Mouse (Mus musculus): ENCODE measurements around the gene Hist1h4d.
A peak's percentile ranks its signal among the peaks of the same experiment; 100 is the strongest.
"Not testable (repeated sequence)": the region's sequence is repeated elsewhere in the genome, so short reads cannot be mapped to it uniquely, and the experiment has no call there.

The Hist1h4d gene

DNA sequence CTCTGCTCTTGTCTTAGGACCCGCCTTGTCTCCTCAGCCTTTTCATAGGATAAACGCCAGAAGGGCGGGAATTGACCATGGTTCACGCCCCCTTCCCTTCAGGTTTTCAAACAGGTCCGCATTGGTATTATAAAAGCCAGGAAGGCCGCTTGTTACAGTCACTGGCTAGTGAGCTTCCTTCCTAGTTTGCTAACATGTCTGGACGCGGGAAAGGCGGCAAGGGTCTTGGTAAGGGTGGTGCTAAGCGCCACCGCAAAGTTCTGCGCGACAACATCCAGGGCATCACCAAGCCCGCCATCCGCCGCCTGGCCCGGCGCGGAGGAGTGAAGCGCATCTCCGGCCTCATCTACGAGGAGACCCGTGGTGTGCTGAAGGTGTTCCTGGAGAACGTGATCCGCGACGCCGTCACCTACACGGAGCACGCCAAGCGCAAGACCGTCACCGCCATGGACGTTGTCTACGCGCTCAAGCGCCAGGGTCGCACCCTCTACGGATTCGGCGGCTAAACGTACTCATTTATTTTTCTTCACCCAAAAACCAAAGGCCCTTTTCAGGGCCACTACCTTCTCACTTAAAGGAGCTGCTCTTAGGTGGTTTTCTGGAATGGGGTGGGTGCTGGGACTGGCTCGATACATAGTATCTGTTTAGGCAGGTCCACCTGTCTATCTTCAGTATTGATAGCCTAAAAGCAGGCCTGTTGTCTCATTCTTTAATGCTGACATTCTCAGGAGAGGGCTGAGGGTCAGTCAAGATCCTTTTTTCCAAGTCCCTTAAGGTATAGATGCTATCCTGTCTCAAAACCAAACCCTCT, at the start of gene Hist1h4d:
TSS of gene Hist1h4d (plus strand) at position 191 of the 811 bp plus-strand sequence.
- peak; percentile 93 to 98 for DNase-seq

DNA sequence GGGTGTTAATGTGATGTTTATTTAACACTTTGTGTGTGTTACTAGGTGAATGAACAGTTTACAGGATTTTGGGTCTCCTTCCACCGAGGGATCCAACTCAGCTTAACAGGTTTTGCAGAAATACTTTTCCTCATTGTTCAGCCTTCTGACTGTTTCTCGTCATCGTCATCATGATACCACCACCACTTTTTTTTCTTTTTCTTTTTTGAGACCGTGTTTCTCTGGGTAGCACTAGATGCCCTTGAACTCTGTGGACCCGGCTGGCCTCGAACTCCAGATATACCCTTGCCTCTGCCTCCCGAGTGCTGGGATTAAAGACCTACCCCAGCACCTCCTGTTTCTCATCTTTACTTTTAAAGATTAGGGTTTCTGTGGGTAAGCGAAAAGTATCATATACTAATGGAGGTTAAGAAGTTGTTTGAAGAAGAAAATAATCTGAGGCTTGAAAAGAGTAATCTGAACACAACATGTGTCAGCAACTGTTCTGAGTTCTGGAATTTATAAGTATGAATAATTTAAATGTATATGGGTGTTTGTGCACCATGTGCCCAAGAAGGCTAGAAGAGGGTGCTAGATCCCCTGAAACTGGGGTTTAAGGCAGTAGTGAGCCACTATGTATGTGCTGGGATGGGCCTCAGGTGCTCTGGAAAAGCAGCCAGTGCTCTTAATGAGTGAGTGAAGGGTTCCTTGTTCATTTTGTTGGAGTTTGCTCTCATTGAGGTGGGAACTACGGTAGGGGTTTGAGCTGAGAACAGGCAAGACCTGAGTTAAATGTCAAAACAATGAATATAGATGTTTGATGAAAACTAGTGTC, 48.9 kb upstream of the Hist1h4d start:
- DNase-seq = no peak

DNA sequence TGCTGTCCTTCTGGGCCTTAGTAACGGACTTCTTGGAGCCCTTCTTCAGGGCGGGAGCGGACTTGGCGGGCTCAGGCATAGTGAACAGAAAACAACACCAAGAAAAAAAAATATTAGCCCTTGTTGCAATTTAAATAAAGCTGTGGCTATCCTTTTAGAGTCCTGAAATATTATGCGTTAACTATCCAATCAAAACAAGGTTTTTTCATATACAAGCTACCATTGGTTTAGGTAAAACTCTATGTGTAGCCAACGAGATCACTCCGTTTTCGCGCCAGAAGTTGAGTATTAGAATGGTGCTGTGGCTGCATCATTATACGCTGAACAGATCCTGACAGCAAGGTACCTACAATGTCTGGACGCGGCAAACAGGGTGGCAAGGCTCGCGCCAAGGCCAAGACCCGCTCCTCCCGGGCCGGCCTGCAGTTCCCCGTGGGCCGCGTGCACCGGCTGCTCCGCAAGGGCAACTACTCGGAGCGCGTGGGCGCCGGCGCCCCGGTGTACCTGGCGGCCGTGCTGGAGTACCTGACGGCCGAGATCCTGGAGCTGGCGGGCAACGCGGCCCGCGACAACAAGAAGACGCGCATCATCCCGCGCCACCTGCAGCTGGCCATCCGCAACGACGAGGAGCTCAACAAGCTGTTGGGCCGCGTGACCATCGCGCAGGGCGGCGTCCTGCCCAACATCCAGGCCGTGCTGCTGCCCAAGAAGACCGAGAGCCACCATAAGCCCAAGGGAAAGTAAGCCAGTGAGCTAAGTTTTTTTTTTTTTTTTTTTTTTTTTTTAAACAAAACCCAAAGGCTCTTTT, 47.6 kb upstream of the Hist1h4d start, which contains the start of gene Hist1h2af:
TSS of gene Hist1h2af (plus strand) at position 347 of the 808 bp plus-strand sequence.
- DNase-seq = peak; percentile 70 to 75

DNA sequence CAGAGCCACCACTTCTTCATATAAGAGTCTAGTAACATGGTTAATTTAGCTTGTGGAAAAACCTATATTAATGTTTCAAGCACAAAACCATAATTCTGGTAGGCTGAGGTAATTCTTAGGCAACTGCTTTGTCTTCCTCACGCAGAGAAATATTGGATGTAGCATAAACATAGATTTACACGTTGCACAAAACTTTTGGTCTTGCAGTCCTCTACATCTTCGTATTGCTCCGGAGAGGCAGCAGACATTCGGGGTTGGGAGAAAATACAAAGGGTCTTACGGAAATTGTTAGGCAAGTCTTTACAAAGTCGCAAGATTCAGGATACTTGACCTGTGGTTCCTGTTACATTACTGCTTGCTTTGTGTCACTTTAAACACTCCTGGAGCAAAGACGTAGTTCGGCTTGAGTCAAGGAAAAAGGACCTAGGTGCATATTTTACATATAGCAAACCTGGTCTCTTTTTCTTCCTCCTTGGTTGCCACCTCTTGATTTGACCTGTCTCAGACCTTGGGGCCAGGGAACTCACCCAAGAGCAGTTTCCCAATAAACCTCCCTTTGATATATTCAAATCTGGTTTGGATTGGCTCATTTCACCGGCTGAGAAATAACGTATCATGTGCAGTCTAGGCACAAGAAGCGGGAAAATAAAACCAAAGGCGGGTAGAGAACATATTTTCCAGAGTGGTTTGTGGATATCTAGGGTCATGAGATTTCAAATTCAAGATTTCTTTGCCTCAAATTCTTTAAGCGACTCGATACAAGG, 46.8 kb upstream of the Hist1h4d start:
- no peak for DNase-seq

DNA sequence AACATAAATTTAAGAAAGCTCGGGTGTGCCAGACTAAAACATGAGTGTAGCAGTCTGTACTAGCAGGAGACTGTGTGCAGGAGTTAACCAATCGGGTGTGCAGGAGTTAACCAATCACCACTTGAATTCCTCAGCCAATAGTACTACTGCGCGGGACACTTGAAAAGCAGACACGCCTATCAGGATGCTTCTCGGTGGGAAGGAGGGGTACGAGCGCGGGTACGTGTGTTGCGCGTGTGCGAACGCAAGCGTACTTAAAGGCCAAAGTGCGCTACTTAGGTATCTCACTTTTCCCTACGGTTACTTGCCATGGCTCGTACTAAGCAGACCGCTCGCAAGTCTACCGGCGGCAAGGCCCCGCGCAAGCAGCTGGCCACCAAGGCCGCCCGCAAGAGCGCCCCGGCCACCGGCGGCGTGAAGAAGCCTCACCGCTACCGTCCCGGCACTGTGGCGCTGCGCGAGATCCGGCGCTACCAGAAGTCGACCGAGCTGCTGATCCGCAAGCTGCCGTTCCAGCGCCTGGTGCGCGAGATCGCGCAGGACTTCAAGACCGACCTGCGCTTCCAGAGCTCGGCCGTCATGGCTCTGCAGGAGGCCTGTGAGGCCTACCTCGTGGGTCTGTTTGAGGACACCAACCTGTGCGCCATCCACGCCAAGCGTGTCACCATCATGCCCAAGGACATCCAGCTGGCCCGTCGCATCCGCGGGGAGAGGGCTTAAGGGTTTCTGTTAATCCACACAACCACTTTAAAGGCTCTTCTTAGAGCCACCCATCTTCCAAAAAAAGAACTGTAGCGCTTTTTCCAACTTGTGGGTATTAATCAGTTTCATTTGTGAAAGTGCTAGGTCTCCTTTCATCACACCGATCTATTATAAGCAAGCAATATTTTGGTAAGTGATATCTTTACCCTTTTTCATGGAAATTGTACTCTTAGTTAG, 46.0 kb upstream of the Hist1h4d start, which contains the start of gene Hist1h3g:
TSS of gene Hist1h3g (plus strand) at position 286 of the 939 bp plus-strand sequence.
- DNase-seq = peak; percentile 91 to 93

DNA sequence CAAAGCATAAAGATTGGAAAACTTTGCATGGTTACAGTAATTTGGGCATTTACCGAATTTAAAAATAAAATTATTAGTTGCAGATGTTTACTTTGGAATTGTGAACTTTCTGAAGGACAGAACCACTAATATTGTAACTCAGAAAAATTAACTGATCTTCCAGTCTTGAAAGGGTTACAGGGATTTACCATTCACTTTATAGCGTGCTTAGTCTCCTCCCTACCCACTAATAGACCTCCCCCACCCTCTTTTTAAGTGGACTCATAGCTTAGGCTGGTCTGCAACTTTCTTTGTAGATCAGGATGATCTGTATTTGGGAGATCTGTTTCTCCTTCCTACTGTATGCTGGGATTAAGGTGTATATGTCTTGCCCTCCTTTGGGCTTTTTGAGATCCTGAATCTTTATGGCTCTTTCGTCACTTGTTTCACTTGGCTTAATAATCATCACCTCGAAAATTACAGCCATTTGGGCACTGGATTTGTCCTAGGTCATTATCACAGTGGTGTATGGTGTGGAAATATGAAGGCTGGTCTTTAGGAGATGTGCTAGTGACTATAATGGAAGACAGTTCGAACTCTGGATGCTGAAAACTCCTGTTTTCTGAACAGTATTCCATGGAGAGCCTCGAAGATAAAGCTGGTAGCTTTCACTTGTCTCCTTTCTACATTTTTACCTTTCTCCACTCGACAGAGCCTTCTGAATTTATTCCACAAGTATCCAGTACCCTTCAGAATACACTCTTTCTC, 45.1 kb upstream of the Hist1h4d start:
- DNase-seq = no peak

DNA sequence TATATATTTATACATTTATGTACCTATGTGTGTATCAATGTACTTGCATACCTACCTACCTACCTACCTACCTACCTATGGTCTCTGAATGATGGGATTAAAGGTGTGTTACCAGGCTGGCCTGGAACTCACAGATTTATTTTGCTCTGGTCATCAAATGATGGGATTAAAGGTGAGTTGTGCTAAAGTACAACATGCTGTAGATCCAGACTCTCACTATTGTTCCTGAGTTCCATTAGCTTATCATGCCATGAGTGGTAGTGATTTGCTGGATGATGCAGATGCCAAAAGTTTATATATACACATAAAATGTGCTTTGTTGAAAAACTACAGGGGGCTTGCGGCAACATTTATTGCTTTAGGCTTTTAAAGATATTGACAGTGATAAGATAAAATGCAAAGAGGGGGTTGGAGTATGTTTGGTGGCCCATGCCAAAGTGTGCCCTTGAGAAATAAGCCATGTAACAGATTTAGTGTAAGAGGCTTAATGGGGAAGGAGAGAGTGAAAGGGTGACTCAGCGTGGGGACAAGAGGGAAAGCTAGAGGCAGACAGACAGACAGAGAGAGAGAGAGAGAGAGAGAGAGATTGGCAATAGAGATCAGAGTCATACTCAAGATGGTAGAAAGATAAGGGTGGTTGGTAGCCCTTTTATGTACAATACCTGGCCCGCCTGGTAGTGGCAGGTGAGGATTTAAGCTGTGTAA, 44.2 kb upstream of the Hist1h4d start:
- no peak for DNase-seq

DNA sequence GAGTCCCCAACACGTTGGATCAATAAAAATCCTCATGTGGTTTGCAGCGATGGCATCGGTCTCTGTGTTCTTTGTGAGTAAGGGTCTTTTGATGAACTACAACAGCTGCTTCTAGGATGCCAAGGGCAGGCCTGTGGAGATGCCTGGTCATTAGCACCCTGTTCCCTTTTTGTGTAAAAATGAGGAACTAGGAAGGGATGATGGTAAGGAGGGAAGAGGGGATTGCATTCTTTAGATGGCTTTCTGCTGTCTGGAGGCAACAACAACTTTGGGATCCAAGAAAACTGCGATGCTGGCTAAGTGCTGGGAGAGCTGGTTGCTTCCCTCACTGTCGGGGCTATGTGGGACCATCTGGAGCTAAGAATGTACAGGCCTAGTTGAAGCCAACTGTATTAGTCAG, 43.1 kb upstream of the Hist1h4d start:
- DNase-seq = no peak

DNA sequence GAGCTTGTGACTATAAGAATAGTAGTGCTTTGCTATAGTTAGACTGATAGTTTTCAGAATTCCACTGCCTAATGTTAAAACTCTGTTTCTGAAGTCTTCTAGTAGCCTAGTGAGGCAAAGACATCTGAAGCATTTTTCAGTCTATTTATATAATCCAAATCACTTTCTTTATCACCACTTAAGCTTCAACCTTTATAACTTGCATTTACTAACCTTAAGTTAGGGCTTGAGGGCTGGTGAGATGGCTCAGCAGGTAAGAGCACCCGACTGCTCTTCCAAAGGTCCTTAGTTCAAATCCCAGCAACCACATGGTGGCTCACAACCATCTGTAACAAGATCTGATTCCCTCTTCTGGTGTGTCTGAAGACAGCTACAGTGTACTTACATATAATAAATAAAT, 41.6 kb upstream of the Hist1h4d start:
- DNase-seq = not testable (repeated sequence)

DNA sequence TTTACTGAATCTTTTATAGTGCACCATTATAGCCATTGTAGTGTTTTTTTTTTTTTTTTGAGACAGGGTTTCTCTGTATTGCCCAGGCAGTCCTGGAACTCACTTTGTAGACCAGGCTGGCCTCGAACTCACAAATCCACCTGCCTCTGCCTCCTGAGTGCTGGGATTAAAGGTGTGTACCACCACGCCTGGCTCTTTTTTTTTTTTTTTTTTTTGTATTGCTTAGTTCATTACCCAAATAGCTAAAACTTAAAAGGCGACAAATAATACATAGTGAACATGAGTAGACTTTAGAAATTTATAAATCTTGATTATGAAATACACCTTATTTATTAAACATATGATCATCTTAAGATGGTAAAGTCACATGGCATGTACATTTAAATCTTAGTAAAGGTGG, 39.9 kb upstream of the Hist1h4d start:
- DNase-seq = no peak

DNA sequence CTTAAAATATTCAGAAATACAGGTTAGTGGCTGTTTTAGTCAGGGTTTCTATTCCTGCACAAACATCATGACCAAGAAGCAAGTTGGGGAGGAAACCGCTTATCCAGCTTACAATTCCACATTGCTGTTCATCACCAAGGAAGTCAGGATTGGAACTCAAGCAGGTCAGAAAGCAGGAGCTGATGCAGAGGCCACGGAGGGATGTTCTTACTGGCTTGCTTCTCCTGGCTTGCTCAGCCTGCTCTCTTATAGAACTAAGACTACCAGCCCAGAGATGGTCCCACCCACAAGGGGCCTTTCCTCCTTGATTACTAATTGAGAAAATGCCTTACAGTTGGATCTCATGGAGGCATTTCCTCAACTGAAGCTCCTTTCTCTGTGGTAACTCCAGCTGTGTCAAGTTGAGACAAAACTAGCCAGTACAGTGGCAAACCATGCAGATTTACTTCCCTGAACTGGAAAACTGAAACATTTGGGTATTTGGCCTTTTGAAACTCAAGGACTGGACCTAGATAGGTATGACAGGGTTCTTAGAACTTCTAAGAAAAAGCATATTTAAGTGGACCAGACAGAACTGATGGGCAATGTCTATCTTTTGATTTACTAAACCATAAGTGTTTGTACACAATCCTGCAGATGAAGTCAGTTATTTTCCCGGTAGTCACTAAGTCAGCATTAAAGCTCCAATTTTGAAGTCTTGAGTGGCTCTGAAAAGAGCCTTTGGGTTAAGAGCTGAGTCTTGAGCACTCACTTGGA, 39.0 kb upstream of the Hist1h4d start:
- not testable (repeated sequence) for DNase-seq

DNA sequence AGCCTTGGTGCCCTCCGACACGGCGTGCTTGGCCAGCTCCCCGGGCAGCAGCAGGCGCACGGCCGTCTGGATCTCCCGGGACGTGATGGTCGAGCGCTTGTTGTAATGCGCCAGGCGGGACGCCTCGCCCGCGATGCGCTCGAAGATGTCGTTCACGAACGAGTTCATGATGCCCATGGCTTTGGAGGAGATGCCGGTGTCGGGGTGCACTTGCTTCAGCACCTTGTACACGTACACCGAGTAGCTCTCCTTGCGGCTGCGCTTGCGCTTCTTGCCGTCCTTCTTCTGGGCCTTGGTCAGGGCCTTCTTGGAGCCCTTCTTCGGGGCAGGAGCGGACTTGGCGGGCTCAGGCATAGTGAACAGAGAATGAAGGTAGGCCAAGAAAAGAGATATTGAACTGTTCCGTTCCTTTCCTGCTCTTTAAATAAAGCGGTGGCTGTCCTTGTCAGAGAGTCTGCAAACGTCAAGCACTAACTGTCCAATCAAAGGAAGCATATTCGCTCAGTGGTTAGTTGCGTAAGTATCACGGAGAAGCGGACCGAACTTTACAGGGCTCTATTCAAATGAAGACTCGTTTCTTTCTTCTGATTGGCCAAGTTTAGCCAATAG, 38.3 kb upstream of the Hist1h4d start, which contains the start of gene Hist1h2bh:
TSS of gene Hist1h2bh (minus strand) at position 394 of the 609 bp plus-strand sequence.
- peak; percentile 65 to 93 for DNase-seq

DNA sequence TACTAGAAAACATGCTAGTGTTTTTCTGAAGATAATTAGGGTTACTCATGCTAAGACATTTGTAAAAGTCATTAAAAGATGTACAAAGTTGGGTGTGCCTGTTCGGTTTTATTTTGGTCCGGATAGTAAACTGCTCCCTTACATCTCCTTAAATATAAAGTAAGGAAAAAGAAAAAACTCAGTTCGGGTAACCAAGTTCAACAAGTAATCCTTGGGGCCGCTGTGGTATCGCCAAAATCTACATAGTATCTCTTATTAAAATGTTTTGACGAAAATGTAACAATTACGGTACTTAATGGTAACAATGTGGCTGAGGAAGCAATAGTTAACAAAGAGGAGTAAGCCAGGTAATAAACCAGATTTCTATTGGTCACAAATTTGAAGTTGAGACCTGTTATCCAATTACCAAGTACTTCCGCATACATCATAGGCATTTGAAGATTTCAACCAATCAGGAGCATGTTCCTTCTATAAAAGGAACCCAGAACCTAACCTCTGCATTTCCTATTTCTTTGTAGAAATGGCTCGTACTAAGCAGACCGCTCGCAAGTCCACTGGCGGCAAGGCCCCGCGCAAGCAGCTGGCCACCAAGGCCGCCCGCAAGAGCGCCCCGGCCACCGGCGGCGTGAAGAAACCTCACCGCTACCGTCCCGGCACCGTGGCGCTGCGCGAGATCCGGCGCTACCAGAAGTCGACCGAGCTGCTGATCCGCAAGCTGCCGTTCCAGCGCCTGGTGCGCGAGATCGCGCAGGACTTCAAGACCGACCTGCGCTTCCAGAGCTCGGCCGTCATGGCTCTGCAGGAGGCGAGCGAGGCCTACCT, 37.2 kb upstream of the Hist1h4d start, which contains the start of gene Hist1h3f:
TSS of gene Hist1h3f (plus strand) at position 88 of the 822 bp plus-strand sequence.
- peak; percentile 64 to 90 for DNase-seq

DNA sequence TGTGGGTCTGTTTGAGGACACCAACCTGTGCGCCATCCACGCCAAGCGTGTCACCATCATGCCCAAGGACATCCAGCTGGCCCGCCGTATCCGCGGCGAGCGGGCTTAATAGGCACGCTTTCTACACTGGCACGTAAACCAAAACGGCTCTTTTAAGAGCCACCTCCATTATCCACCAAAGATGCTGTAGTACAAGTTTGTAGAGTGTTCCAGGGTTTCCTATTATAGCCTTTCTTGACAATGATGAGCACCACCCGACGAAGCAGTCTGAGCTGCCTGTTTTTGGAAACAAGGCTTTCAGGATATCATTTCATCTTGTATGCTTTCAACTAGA, 36.6 kb upstream of the Hist1h4d start:
- not testable (repeated sequence) for DNase-seq

DNA sequence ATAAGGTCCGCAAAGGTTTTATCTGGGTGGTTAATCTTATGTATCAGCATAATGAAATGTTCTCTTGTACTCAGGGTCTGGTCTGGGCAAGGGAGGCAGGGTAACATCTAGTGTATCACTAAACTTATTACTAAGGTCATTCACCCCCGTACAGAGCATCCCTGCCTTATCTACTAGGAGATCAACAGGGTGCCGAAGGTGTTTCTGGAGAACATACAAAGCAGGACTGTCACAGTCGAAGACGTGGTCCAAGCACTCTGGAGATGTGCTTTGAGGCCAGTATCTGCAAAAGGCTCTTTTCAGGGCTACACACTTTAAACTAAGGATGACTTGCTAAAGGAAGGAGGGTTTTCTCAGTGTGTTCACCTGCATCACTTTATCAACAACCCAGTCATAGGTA, 34.7 kb upstream of the Hist1h4d start:
- no peak for DNase-seq

DNA sequence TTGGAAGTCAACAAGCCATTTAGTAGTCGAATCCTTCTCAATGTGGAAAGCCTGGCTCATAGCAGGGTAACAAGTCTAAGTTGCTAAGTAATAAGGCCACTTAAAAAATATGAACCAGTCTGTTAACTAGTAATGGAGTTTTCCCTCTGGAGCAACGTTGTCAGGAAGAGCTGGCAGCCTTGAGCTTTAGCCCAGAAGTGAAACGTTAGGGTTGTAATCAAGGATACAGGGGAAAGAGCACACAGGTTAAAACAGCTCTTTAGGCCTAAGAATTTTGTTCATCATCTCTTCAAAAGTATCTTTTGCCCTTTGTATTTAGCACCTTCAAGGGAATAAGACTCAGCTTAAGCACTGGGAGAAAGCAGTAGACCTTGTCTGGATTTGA, 30.6 kb upstream of the Hist1h4d start:
- DNase-seq = no peak

DNA sequence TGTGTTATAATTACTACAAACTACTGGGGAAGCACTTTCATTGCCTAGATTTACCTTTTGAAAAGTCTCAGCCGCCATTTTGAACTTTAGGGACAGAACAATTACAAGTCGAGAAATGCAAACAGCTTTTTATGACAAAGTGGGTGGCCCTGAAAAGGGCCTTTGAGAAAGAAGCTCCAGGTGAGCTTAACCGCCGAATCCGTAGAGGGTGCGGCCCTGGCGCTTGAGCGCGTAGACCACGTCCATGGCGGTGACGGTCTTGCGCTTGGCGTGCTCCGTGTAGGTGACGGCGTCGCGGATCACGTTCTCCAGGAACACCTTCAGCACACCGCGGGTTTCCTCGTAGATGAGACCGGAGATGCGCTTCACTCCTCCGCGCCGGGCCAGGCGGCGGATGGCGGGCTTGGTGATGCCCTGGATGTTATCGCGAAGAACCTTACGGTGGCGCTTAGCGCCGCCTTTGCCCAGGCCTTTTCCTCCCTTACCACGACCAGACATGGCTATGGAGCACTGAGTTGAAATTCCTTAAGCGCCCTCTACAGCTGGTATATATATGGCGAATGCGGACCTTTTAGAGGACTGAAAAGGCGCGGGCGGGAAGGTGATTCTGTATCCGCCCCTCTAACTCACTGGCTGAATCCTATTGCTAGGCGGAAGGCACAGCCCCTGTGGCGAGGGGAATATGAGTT, 30.1 kb upstream of the Hist1h4d start, which contains the start of gene Hist1h4f:
TSS of gene Hist1h4f (minus strand) at position 503 of the 689 bp plus-strand sequence.
- DNase-seq = peak; percentile 83 to 89

Data from kidney, postnatal 36 days (tissue).